Comparison of ENCODE assay signal across 10 mouse cellular contexts in the genomic region with DNA sequence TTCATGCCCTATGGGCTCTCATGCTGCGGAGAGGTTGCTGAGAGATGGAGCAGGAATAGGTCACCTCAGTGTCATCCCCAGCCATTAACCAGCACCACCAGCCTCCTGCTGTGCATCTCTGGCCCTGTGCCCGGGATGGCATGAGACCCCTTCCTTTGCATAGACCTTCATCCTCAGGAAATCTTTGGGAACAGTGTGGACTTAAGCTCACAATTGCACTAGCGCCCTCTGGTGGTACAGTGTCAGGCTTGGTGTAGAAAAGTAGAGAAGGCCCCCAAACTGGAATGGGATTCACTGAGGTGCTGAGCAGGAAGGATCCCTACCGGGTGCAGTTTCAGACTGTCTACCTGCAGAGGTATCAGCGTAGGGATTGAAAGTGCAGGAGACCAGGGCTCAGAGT.
DNase-seq lines count a peak whose midpoint lies in the region; ATAC-seq and TF ChIP-seq lines count a peak whose summit lies in the region.
"Had no signal": no experiment of that assay in that cellular context is flagged by ENCODE, and none has a peak within 500 bp of the region (broad histone marks: within the 10 kb centered on the region; RNA-seq: fewer than 3 reads in every experiment).

No protein-coding gene starts in this region.

- in situ Hi-C loops in Patski (cut with MboI; ENCODE audit: low pct_unique_long_range_greater_than_20kb): no loop called here

- no peak overlapping the region for H3K27ac ChIP-seq in liver, embryonic 14.5 days
- H3K27ac ChIP-seq: heart, embryonic 13.5 days; stomach, embryonic 15.5 days had no signal

- H3K9me3 ChIP-seq in liver, embryonic 14.5 days (ENCODE audit: control insufficient read depth, low read length): no peaks in the 10 kb centered on the region
- H3K9me3 ChIP-seq: heart, embryonic 13.5 days; stomach, embryonic 15.5 days had no signal

- peak; percentile 60 for TF ChIP-seq CTCF in Patski (IDR thresholded peaks at IDR 0.05)
- TF ChIP-seq CTCF in liver, embryonic 14.5 days (IDR thresholded peaks at IDR 0.05; ENCODE audit: low read depth): peak; percentile 85

- POLR2A ChIA-PET in Patski (lab: Charles Lee): no interaction called here

- peaks cover 9% of the 10 kb centered on the region for H3K27me3 ChIP-seq in Patski
- H3K27me3 ChIP-seq in liver, embryonic 14.5 days (ENCODE audit: control insufficient read depth, insufficient read depth, low read length): no peaks in the 10 kb centered on the region
- H3K27me3 ChIP-seq: stomach, embryonic 15.5 days had no signal

- 26% methylated on average over 5 of the region's 5 CpGs for WGBS in liver, embryonic 14.5 days (ENCODE audit: insufficient replicate concordance)

- TF ChIP-seq EP300 in liver, embryonic 14.5 days (IDR thresholded peaks at IDR 0.05; ENCODE audit: low read depth): no peak

- H3K4me3 ChIP-seq in liver, embryonic 14.5 days (ENCODE audit: insufficient read depth in 1 of 2, low read depth in 2 of 2, low read length in 2 of 2): no peak overlapping the region
- H3K4me3 ChIP-seq: heart, embryonic 13.5 days; stomach, embryonic 15.5 days had no signal

- H3K4me2 ChIP-seq in liver, embryonic 14.5 days (ENCODE audit: low read depth): no peak overlapping the region
- H3K4me2 ChIP-seq: heart, embryonic 13.5 days; stomach, embryonic 15.5 days had no signal

- DNase-seq in CD4-positive helper T cell, adult 2 months (ENCODE audit: low read depth, low spot score): peak; percentile 45
- no peak for DNase-seq in Patski (ENCODE audit: low read depth, low spot score)
- DNase-seq in cerebellum, adult 9-11 months: peak; percentile 21
- peak; percentile 23 to 29 for DNase-seq in gastrocnemius, adult 8-10 months (ENCODE audit: low spot score in 2 of 2)
- peak; percentile 81 to 84 for DNase-seq in kidney, postnatal 4 days
- DNase-seq in liver, embryonic 14.5 days (ENCODE audit: low read depth in 3 of 3, low spot score in 3 of 3): peak; percentile 23 to 31 (median 29)
- peak; percentile 66 for DNase-seq in right cerebral cortex, adult 18-20 months
- no peak for DNase-seq in Muller cell, postnatal 12 days (ENCODE audit: inconsistent ontology term)

- H3K9ac ChIP-seq in liver, embryonic 14.5 days (replicated peaks): no peak overlapping the region
- H3K9ac ChIP-seq: heart, embryonic 13.5 days; stomach, embryonic 15.5 days had no signal

- ATAC-seq in Patski: no peak
- no peak for ATAC-seq in liver, embryonic 14.5 days (ENCODE audit: insufficient read depth)

- no peaks in the 10 kb centered on the region for H3K36me3 ChIP-seq in liver, embryonic 14.5 days (replicated peaks; ENCODE audit: control insufficient read depth, insufficient read depth, low read depth)
- H3K36me3 ChIP-seq: heart, embryonic 13.5 days; stomach, embryonic 15.5 days had no signal

- no peaks in the 10 kb centered on the region for H3K4me1 ChIP-seq in liver, embryonic 14.5 days (replicated peaks; ENCODE audit: control insufficient read depth in 2 of 2, insufficient read depth in 2 of 2, low read length in 1 of 2)
- H3K4me1 ChIP-seq: stomach, embryonic 15.5 days had no signal

- CTCF ChIA-PET in Patski (lab: Charles Lee): no interaction called here

Comparison
In these comparisons a context has a peak if more than half of its experiments do, and no peak if none do; other contexts are left out.
1. DNase-seq: peak in CD4-positive helper T cell, adult 2 months (single experiment), cerebellum, adult 9-11 months (single experiment), gastrocnemius, adult 8-10 months (2 of 2), kidney, postnatal 4 days (2 of 2), liver, embryonic 14.5 days (3 of 3) and right cerebral cortex, adult 18-20 months (single experiment); none in Patski (single experiment) and Muller cell, postnatal 12 days (single experiment).